Mouse (Mus musculus): ENCODE measurements at regions not wholly inside any gene's neighbourhood (a gene's known extent, or its start where the extent isn't known, plus 50 kb on each side); places are given as distances from the start of the nearest gene placed in this dataset.

DNA sequence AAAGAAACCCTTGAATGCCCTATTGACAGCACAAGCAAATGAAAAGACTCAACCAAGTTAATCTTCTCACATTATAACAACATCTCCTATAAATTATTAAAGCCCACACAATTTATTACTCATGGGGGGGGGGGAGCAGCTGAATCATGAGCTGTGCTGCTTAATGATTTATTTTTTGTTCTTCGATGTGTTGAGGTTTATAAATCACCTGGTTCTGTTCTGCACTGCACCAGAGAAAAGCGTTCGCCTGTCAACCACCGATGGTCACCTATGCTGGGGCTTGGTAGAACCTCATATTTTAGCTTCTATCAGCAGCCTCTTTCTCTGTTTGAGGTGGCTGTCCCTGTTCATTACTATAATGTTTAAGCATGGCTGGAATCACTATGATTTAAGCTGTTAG is 174.4 kb upstream of the Adgrl2 start:
- no peak for TF ChIP-seq GATA1 (IDR thresholded peaks at IDR 0.05; ENCODE audit: borderline replicate concordance, low read length)
- no peak for TF ChIP-seq FLI1 (IDR thresholded peaks at IDR 0.05; ENCODE audit: low read length)

All from megakaryocyte, embryonic 14.5 days (primary cell).